Mouse (Mus musculus) cerebellum, adult 18-20 months (tissue): Measurements from ENCODE around the gene Olfr32.
"Not testable (repeated sequence)": the region's sequence is repeated elsewhere in the genome, so short reads cannot be mapped to it uniquely, and the experiment has no call there.

Experiments used
- DNase-seq, 2 experiments: peaks; one replicate each; pipeline ENCODE4 v3.0.0; 2021

The Olfr32 gene

GRCm38 (mm10) chr2:90142196-90142595 is at the start of gene Olfr32:
Gene Olfr32 (minus strand): TSS chr2:90142296.
- no peak for DNase-seq

GRCm38 (mm10) chr2:90187082-90187481 is 45.0 kb upstream of the Olfr32 start:
- DNase-seq, result not testable (repeated sequence)

GRCm38 (mm10) chr2:90186082-90186481 is 44.0 kb upstream of the Olfr32 start:
- DNase-seq, result not testable (repeated sequence)

- no peak for DNase-seq
These were observed 11.8 kb upstream of the Olfr32 start for GRCm38 (mm10) chr2:90153916-90154315.

GRCm38 (mm10) chr2:90152991-90153390 is 10.9 kb upstream of the Olfr32 start, which contains the start of gene Olfr1270:
Gene Olfr1270 (minus strand): TSS chr2:90153091.
- DNase-seq, result no peak

GRCm38 (mm10) chr2:90121312-90121711 is 20.8 kb downstream of the Olfr32 start, which contains the start of gene Olfr1269:
Gene Olfr1269 (minus strand): TSS chr2:90121412.
- DNase-seq, result no peak
